Mouse (Mus musculus) MEL (cell line): ENCODE data around the gene Srp14. TPM values are rescaled to one million over a fixed set of nuclear protein-coding genes. Genes with fewer than 3 reads are reported as not detected.

Experiments used
- DNase-seq: peaks from one replicate; pipeline ENCODE4 v3.0.0; 2011; ENCODE audit warnings: low read depth, low spot score
- H3K27ac ChIP-seq: 2 replicates; pipeline ENCODE4 v1.5.1; 2012; ENCODE audit warnings: low read depth, mild to moderate bottlenecking, control low read depth, low read length, moderate library complexity; ENCODE audit not compliant: control insufficient read depth
- H3K27me3 ChIP-seq, 2 experiments: fragments of 150-350 bp in 1 of 2; sonication (generic) in 1 of 2; 2 replicates each; pipeline ENCODE4 v1.6.1; 2012; ENCODE audit warnings: low read length in 2 of 2, mild to moderate bottlenecking in 2 of 2, improper control_type of control experiment in 1 of 2, moderate library complexity in 1 of 2; ENCODE audit not compliant: insufficient read depth in 2 of 2, control insufficient read depth in 1 of 2
- H3K36me3 ChIP-seq, 2 experiments: 2 replicates each; pipeline ENCODE4 v1.6.1; 2012 to 2014; ENCODE audit warnings: low read length in 2 of 2, improper control_type of control experiment in 1 of 2, inconsistent platforms in 1 of 2, mild to moderate bottlenecking in 1 of 2; ENCODE audit not compliant: insufficient read depth in 2 of 2, control insufficient read depth in 1 of 2
- H3K4me1 ChIP-seq, 2 experiments: fragments of 150-350 bp in 1 of 2; sonication (generic) in 1 of 2; 2 replicates each; pipeline ENCODE4 v1.6.1; 2012; ENCODE audit warnings: low read length in 2 of 2, improper control_type of control experiment in 1 of 2, mild to moderate bottlenecking in 1 of 2; ENCODE audit not compliant: insufficient read depth in 2 of 2, control insufficient read depth in 1 of 2
- H3K4me3 ChIP-seq, 2 experiments: fragments of 150-350 bp in 1 of 2; sonication (generic) in 1 of 2; 2 replicates each; pipeline ENCODE4 v1.5.1; 2012; ENCODE audit warnings: low read depth in 2 of 2, low read length in 2 of 2, mild to moderate bottlenecking in 2 of 2, moderate library complexity in 2 of 2, control low read depth in 1 of 2, improper control_type of control experiment in 1 of 2; ENCODE audit not compliant: control insufficient read depth in 1 of 2, insufficient read depth in 1 of 2
- H3K79me2 ChIP-seq: 2 replicates; pipeline ENCODE4 v1.6.1; 2012; ENCODE audit warnings: mild to moderate bottlenecking, low read length, moderate library complexity; ENCODE audit not compliant: control insufficient read depth, poor library complexity, insufficient read depth
- H3K9ac ChIP-seq: 2 replicates; pipeline ENCODE4 v1.6.1; 2012; ENCODE audit warnings: low read depth, mild to moderate bottlenecking, control low read depth, low read length, moderate library complexity; ENCODE audit not compliant: control insufficient read depth, poor library complexity, severe bottlenecking
- H3K9me3 ChIP-seq: fragments of 150-350 bp; sonication (generic); replicated peaks from 2 replicates; pipeline ENCODE4 v1.6.1; 2012; ENCODE audit warnings: mild to moderate bottlenecking, low read length, improper control_type of control experiment, moderate library complexity; ENCODE audit not compliant: insufficient read depth
- CHD1 ChIP-seq: IDR thresholded peaks from 2 replicates; pipeline ENCODE4 v1.6.1; 2012; ENCODE audit warnings: low read depth, mild to moderate bottlenecking, inconsistent platforms, low read length, improper control_type of control experiment
- E2F4 ChIP-seq: IDR thresholded peaks from 2 replicates; pipeline ENCODE4 v1.6.1; 2011; ENCODE audit warnings: low read depth, low read length, improper control_type of control experiment, borderline replicate concordance
- EP300 ChIP-seq, 2 experiments: IDR thresholded peaks; 2 replicates each; pipeline ENCODE4 v1.6.1; 2011; ENCODE audit warnings: improper control_type of control experiment in 2 of 2, low read length in 2 of 2, low read depth in 1 of 2, mild to moderate bottlenecking in 1 of 2
- HCFC1 ChIP-seq: IDR thresholded peaks from 2 replicates; pipeline ENCODE4 v1.6.1; 2012; ENCODE audit warnings: low read depth, mild to moderate bottlenecking, inconsistent platforms, low read length, improper control_type of control experiment, moderate library complexity
- KAT2A ChIP-seq: conservative IDR thresholded peaks from 2 replicates; pipeline ENCODE4 v1.6.1; 2012; ENCODE audit warnings: low read depth, low read length, improper control_type of control experiment, inconsistent platforms
- MAX ChIP-seq: IDR thresholded peaks from 2 replicates; pipeline ENCODE4 v1.6.1; 2011; ENCODE audit warnings: low read length, improper control_type of control experiment
- MAZ ChIP-seq: IDR thresholded peaks from 2 replicates; pipeline ENCODE4 v1.6.1; 2012; ENCODE audit warnings: low read depth, mild to moderate bottlenecking, inconsistent platforms, low read length, improper control_type of control experiment
- MEF2A ChIP-seq: IDR thresholded peaks from 2 replicates; pipeline ENCODE4 v1.6.1; 2014; ENCODE audit warnings: low read depth, mild to moderate bottlenecking, inconsistent platforms, low read length, improper control_type of control experiment; ENCODE audit not compliant: poor library complexity, insufficient replicate concordance, severe bottlenecking; ENCODE audit errors: extremely low read depth
- MXI1 ChIP-seq: IDR thresholded peaks from 2 replicates; pipeline ENCODE4 v1.6.1; 2011; ENCODE audit warnings: mild to moderate bottlenecking, low read depth, low read length, improper control_type of control experiment
- MYB ChIP-seq: IDR thresholded peaks from 2 replicates; pipeline ENCODE4 v1.6.1; 2011; ENCODE audit warnings: mild to moderate bottlenecking, low read depth, low read length, improper control_type of control experiment
- POLR2A ChIP-seq, 2 experiments: IDR thresholded peaks; 2 replicates each; pipeline ENCODE4 v1.6.1; 2011 to 2012; ENCODE audit warnings: low read length in 2 of 2, mild to moderate bottlenecking in 2 of 2, control low read depth in 1 of 2, improper control_type of control experiment in 1 of 2, low read depth in 1 of 2, moderate library complexity in 1 of 2; ENCODE audit not compliant: control insufficient read depth in 1 of 2, insufficient read depth in 1 of 2, poor library complexity in 1 of 2
- RAD21 ChIP-seq: IDR thresholded peaks from 2 replicates; pipeline ENCODE4 v1.6.1; 2011; ENCODE audit warnings: mild to moderate bottlenecking, low read depth, low read length, improper control_type of control experiment
- RCOR1 ChIP-seq: IDR thresholded peaks from 2 replicates; pipeline ENCODE4 v1.6.1; 2012; ENCODE audit warnings: low read depth, mild to moderate bottlenecking, inconsistent platforms, low read length, improper control_type of control experiment
- SIN3A ChIP-seq: IDR thresholded peaks from 2 replicates; pipeline ENCODE4 v1.6.1; 2012; ENCODE audit warnings: low read length, improper control_type of control experiment, inconsistent platforms
- USF1 ChIP-seq: IDR thresholded peaks from 2 replicates; pipeline ENCODE4 v1.6.1; 2014; ENCODE audit warnings: low read depth, mild to moderate bottlenecking, inconsistent platforms, low read length, improper control_type of control experiment, moderate library complexity
- USF2 ChIP-seq, 2 experiments: IDR thresholded peaks; 2 replicates each; pipeline ENCODE4 v1.6.1; 2011 to 2012; ENCODE audit warnings: improper control_type of control experiment in 2 of 2, low read length in 2 of 2, borderline replicate concordance in 1 of 2, inconsistent platforms in 1 of 2, low read depth in 1 of 2, mild to moderate bottlenecking in 1 of 2; ENCODE audit not compliant: insufficient read depth in 1 of 2
- ZKSCAN1 ChIP-seq: IDR thresholded peaks from 2 replicates; pipeline ENCODE4 v1.6.1; 2012; ENCODE audit warnings: low read depth, mild to moderate bottlenecking, inconsistent platforms, low read length, improper control_type of control experiment, moderate library complexity
- ZMIZ1 ChIP-seq: IDR thresholded peaks from 2 replicates; pipeline ENCODE4 v1.6.1; 2012; ENCODE audit warnings: low read depth, mild to moderate bottlenecking, inconsistent platforms, low read length, improper control_type of control experiment, moderate library complexity
- ZNF384 ChIP-seq: IDR thresholded peaks from 2 replicates; pipeline ENCODE4 v1.6.1; 2012; ENCODE audit warnings: low read depth, mild to moderate bottlenecking, inconsistent platforms, low read length, improper control_type of control experiment
- polyA plus RNA-seq, 2 experiments: library from polyadenylated mRNA; stranded (reverse) in 1 of 2; unstranded in 1 of 2; fragments of >175 nt in 1 of 2; fragments of >200 nt in 1 of 2; gene quantifications; 2 replicates each; pipeline versions ENCODE4 v1.2.1 to v1.2.4; 2012; ENCODE audit warnings: low replicate concordance in 2 of 2, low read depth in 1 of 2; ENCODE audit not compliant: insufficient read length in 2 of 2, insufficient read depth in 1 of 2, missing spikeins in 1 of 2
- total RNA-seq: library from RNA; depleted of rRNA; stranded (reverse); fragments of 300-350 nt; gene quantifications from 2 replicates; pipeline ENCODE4 v1.2.3, GENCODE M21; 2012

The Srp14 gene
- total and polyA plus RNA-seq, 3 experiments, result 235 to 272 TPM; not detected in 1

DNA sequence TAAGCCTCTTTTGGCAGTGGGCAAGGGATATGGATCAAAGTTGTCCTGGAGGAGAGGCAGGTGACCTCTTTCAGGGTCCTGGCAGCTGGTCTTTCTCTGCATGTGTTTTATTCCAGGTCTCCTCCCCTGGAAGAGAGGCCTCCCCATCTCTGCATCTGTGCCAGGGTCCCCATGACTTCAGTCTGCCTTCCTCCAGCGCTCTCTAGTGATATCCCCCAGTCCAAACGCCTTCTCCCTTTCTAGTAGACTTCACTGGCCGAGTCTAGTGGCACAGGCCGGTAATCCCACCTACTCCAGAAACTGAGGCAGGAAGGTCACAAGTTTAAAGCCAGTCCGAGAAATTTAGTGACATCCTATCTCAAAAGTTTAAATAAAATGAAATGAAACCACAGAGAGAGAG lies 18.4 kb upstream of the Srp14 start:
- H3K9ac ChIP-seq, result no peak overlapping the region
- no peaks in the 10 kb centered on the region for H3K79me2 ChIP-seq
- H3K9me3 ChIP-seq, result no peaks in the 10 kb centered on the region
- no peak overlapping the region for H3K27ac ChIP-seq
- no peak for TF ChIP-seq EP300 (IDR thresholded peaks at IDR 0.05; ENCODE audit: low read depth in 1 of 2, low read length in 2 of 2)
- no peak for TF ChIP-seq POLR2A (IDR thresholded peaks at IDR 0.05; ENCODE audit: control insufficient read depth in 1 of 2, insufficient read depth in 1 of 2, low read depth in 1 of 2, low read length in 2 of 2, poor library complexity in 1 of 2)
- TF ChIP-seq SIN3A, result no peak
- no peak for TF ChIP-seq ZKSCAN1
- no peak for TF ChIP-seq USF2 (IDR thresholded peaks at IDR 0.05; ENCODE audit: borderline replicate concordance in 1 of 2, insufficient read depth in 1 of 2, low read depth in 1 of 2, low read length in 2 of 2)
- no peak for TF ChIP-seq MYB
- no peak for TF ChIP-seq MAZ
- no peak for TF ChIP-seq KAT2A
- TF ChIP-seq HCFC1, result no peak
- no peak for TF ChIP-seq RAD21
- no peak for TF ChIP-seq MXI1
- no peak for TF ChIP-seq CHD1
- peaks cover 11 to 12% of the 10 kb centered on the region in 2 experiments for H3K27me3 ChIP-seq
- H3K4me1 ChIP-seq, result no peaks in the 10 kb centered on the region
- H3K4me3 ChIP-seq, result no peak overlapping the region
- DNase-seq, result no peak
- no peaks in the 10 kb centered on the region for H3K36me3 ChIP-seq

DNA sequence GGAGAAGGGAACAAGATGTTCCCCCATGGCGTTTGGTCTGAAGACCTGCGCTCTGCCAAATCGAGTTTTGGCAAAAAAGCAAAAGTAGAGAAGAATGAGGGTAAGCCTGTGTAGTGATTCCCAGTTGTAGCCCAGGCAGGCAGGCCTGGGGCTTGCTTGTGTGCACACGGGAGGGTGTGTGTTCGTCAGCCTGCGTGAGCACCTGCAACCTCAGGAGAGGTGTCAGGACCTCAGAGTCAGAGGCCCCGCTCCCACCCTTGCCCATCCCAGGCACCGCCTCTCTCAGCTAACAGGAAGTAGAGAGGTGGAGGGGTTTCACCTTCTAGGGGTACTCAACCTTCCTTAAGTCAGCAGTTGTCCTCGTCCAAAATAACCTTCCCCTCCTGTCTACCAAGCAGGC lies 15.5 kb upstream of the Srp14 start:
- no peak overlapping the region for H3K9ac ChIP-seq
- H3K4me1 ChIP-seq, result peaks cover 0 to 6% of the 10 kb centered on the region in 2 experiments; a peak in 2 of 4 replicates
- peaks cover 5 to 8% of the 10 kb centered on the region in 2 experiments; a peak in 3 of 4 replicates for H3K27me3 ChIP-seq
- no peaks in the 10 kb centered on the region for H3K9me3 ChIP-seq
- DNase-seq, result no peak
- H3K4me3 ChIP-seq, result no peak overlapping the region
- no peak overlapping the region for H3K27ac ChIP-seq
- TF ChIP-seq SIN3A (no peak), RCOR1 (no peak), ZKSCAN1 (no peak), ZMIZ1 (no peak), POLR2A (IDR thresholded peaks at IDR 0.05; ENCODE audit: control insufficient read depth in 1 of 2, insufficient read depth in 1 of 2, low read depth in 1 of 2, low read length in 2 of 2, poor library complexity in 1 of 2) (no peak), KAT2A (no peak), USF1 (no peak), E2F4 (no peak), MEF2A (no peak), MAX (no peak), CHD1 (no peak), ZNF384 (no peak)
- peaks cover 0 to 3% of the 10 kb centered on the region in 2 experiments; a peak in 1 of 4 replicates for H3K36me3 ChIP-seq
- H3K79me2 ChIP-seq, result no peaks in the 10 kb centered on the region
